Mouse (Mus musculus) lung, embryonic 16.5 days (tissue): Measurements from ENCODE around the gene Gm28230. TPM values are rescaled to one million over a fixed set of nuclear protein-coding genes. Genes with fewer than 3 reads are reported as not detected.

Source experiments
- ATAC-seq: fragments of 200-750 bp; cut with Nextera tagmentation; 2 replicates; pipeline ENCODE4 v1.8.0; 2017; ENCODE audit warnings: low read depth, mild to moderate bottlenecking, moderate library complexity
- H3K27ac ChIP-seq: fragments of 300-500 bp; sonication (generic); 2 replicates; pipeline ENCODE4 v1.5.1; 2014; ENCODE audit warnings: mild to moderate bottlenecking, control low read depth, low read length
- H3K27me3 ChIP-seq: fragments of 300-500 bp; sonication (generic); 2 replicates; pipeline ENCODE4 v1.6.1; 2014; ENCODE audit warnings: low read depth, low read length, mixed read lengths; ENCODE audit not compliant: control insufficient read depth, insufficient read depth
- H3K36me3 ChIP-seq: fragments of 300-500 bp; sonication (generic); 2 replicates; pipeline ENCODE4 v1.6.1; 2014; ENCODE audit warnings: low read length; ENCODE audit not compliant: control insufficient read depth, insufficient read depth
- H3K4me1 ChIP-seq: fragments of 300-500 bp; sonication (generic); replicated peaks from 2 replicates; pipeline ENCODE4 v1.6.1; 2014; ENCODE audit warnings: low read length, mixed read lengths; ENCODE audit not compliant: control insufficient read depth, insufficient read depth
- H3K4me2 ChIP-seq: fragments of 300-500 bp; sonication (generic); 2 replicates; pipeline ENCODE4 v1.6.1; 2014; ENCODE audit warnings: low read depth, low read length, control low read depth
- H3K4me3 ChIP-seq: fragments of 300-500 bp; sonication (generic); 2 replicates; pipeline ENCODE4 v1.5.1; 2014; ENCODE audit warnings: mild to moderate bottlenecking, low read length, control low read depth
- H3K9ac ChIP-seq: fragments of 300-500 bp; sonication (generic); 2 replicates; pipeline ENCODE4 v1.6.1; 2014; ENCODE audit warnings: low read length, control low read depth
- H3K9me3 ChIP-seq: fragments of 300-500 bp; sonication (generic); 2 replicates; pipeline ENCODE4 v1.6.1; 2016; ENCODE audit warnings: low read length; ENCODE audit not compliant: control insufficient read depth
- WGBS: fragments of 180-500 bp; shearing (Covaris S2); extraction: QIAGEN DNeasy Blood & Tissue Kit; methylation state at CpG from one replicate; pipeline ENCODE4 v1.1.7; 2014; 5-methylcytosine and 5-hydroxymethylcytosine counted together
- polyA plus RNA-seq: library from polyadenylated mRNA; unstranded; fragments of >200 nt; fragmentation: Nextera tagmentation; extraction: Ambion mirVana; gene quantifications from 2 replicates; pipeline ENCODE4 v1.2.1, GENCODE M21; 2015

Gene Gm28230
- polyA plus RNA-seq, 1 experiment from 2014 or later: not detected

- no peak for ATAC-seq
- no peak overlapping the region for H3K9ac ChIP-seq
Measured at GRCm38 (mm10) chr2:74696442-74697335, 29.8 kb upstream of the Gm28230 start.

GRCm38 (mm10) chr2:74697567-74698121 lies 28.9 kb upstream of the Gm28230 start, which contains the start of gene Hoxd9:
TSS of gene Hoxd9 (plus strand) at chr2:74697727.
- Histone ChIP-seq H3K4me2 (peak within 1 kb of the TSS; percentile 52), H3K9ac (no peak within 1 kb of the TSS), H3K4me3 (peak within 1 kb of the TSS; percentile 31), H3K9me3 (no peaks in the 10 kb centered on the region), H3K36me3 (no peaks in the 10 kb centered on the region), H3K4me1 (peaks cover 4% of the 10 kb centered on the region), H3K27me3 (peaks cover 97% of the 10 kb centered on the region), H3K27ac (no peak within 1 kb of the TSS)
- ATAC-seq: peak; percentile 54
- WGBS: under 1% methylated on average over 41 of the region's 43 CpGs

More at GRCm38 (mm10) chr2:74696442-74697335, 29.8 kb upstream of the Gm28230 start:
- Histone ChIP-seq H3K4me3 (no peak overlapping the region), H3K9me3 (no peaks in the 10 kb centered on the region), H3K4me1 (peaks cover 4% of the 10 kb centered on the region), H3K27me3 (peaks cover 100% of the 10 kb centered on the region), H3K27ac (no peak overlapping the region), H3K4me2 (no peak overlapping the region), H3K36me3 (no peaks in the 10 kb centered on the region)
- 4% methylated on average over 34 of the region's 34 CpGs for WGBS

GRCm38 (mm10) chr2:74698201-74699052 lies 28.1 kb upstream of the Gm28230 start:
- no peak overlapping the region for H3K27ac ChIP-seq
- H3K36me3 ChIP-seq: no peaks in the 10 kb centered on the region

GRCm38 (mm10) chr2:74699053-74699430 lies 27.5 kb upstream of the Gm28230 start:
- no peak overlapping the region for H3K4me2 ChIP-seq
- H3K9me3 ChIP-seq: no peaks in the 10 kb centered on the region
- H3K4me1 ChIP-seq: peaks cover 4% of the 10 kb centered on the region
- H3K9ac ChIP-seq: no peak overlapping the region
- ATAC-seq: no peak
- no peaks in the 10 kb centered on the region for H3K36me3 ChIP-seq
- H3K4me3 ChIP-seq: no peak overlapping the region
- H3K27me3 ChIP-seq: peaks cover 97% of the 10 kb centered on the region
- no peak overlapping the region for H3K27ac ChIP-seq
- WGBS: 1% methylated on average over 17 of the region's 17 CpGs

More at GRCm38 (mm10) chr2:74698201-74699052, 28.1 kb upstream of the Gm28230 start:
- Histone ChIP-seq H3K27me3 (peaks cover 97% of the 10 kb centered on the region), H3K9ac (no peak overlapping the region), H3K4me3 (peak overlapping the region; percentile 31), H3K9me3 (no peaks in the 10 kb centered on the region), H3K4me2 (peak overlapping the region; percentile 52), H3K4me1 (peaks cover 4% of the 10 kb centered on the region)
- ATAC-seq: peak; percentile 58
- under 1% methylated on average over 85 of the region's 86 CpGs for WGBS

- 2% methylated on average over 23 of the region's 23 CpGs for WGBS
- Histone ChIP-seq H3K4me2 (no peak overlapping the region), H3K9ac (no peak overlapping the region)
Measured at GRCm38 (mm10) chr2:74699664-74700545, 26.6 kb upstream of the Gm28230 start.

GRCm38 (mm10) chr2:74700546-74701112 lies 25.9 kb upstream of the Gm28230 start:
- 4% methylated on average over 22 of the region's 22 CpGs for WGBS
- Histone ChIP-seq H3K4me3 (no peak overlapping the region), H3K9me3 (no peaks in the 10 kb centered on the region), H3K9ac (no peak overlapping the region), H3K27ac (no peak overlapping the region), H3K36me3 (no peaks in the 10 kb centered on the region), H3K27me3 (peaks cover 97% of the 10 kb centered on the region), H3K4me2 (no peak overlapping the region), H3K4me1 (peaks cover 14% of the 10 kb centered on the region)
- ATAC-seq: no peak

More at GRCm38 (mm10) chr2:74699664-74700545, 26.6 kb upstream of the Gm28230 start:
- H3K27me3 ChIP-seq: peaks cover 97% of the 10 kb centered on the region
- no peak overlapping the region for H3K4me3 ChIP-seq
- no peaks in the 10 kb centered on the region for H3K36me3 ChIP-seq
- H3K4me1 ChIP-seq: peaks cover 6% of the 10 kb centered on the region
- ATAC-seq: no peak
- no peak overlapping the region for H3K27ac ChIP-seq
- H3K9me3 ChIP-seq: no peaks in the 10 kb centered on the region

- H3K9ac ChIP-seq: no peak overlapping the region
- H3K27ac ChIP-seq: no peak overlapping the region
- ATAC-seq: no peak
- H3K36me3 ChIP-seq: no peaks in the 10 kb centered on the region
- H3K9me3 ChIP-seq: no peaks in the 10 kb centered on the region
- peaks cover 95% of the 10 kb centered on the region for H3K27me3 ChIP-seq
- WGBS: 10% methylated on average over 17 of the region's 17 CpGs
- H3K4me1 ChIP-seq: peaks cover 14% of the 10 kb centered on the region
- no peak overlapping the region for H3K4me3 ChIP-seq
- no peak overlapping the region for H3K4me2 ChIP-seq
Measured at GRCm38 (mm10) chr2:74701949-74702819, 24.3 kb upstream of the Gm28230 start.
